Mouse (Mus musculus): Measurements from ENCODE around the gene Trp53bp2. TPM values are rescaled to one million over a fixed set of nuclear protein-coding genes. Genes with fewer than 3 reads are reported as not detected.

Trp53bp2 gene
- 23.8 and 25.1 TPM in 2 replicates for polyA plus RNA-seq (2015; fragmentation: Nextera tagmentation; extraction: Ambion mirVana)

- Histone ChIP-seq H3K9ac (peak within 1 kb of the TSS; percentile 85), H3K27ac (replicated peaks) (peak within 1 kb of the TSS; percentile 93), H3K4me2 (replicated peaks) (peak within 1 kb of the TSS; percentile 70), H3K9me3 (replicated peaks) (no peaks in the 10 kb centered on the region), H3K27me3 (no peaks in the 10 kb centered on the region), H3K36me3 (no peaks in the 10 kb centered on the region), H3K4me1 (peaks cover 39% of the 10 kb centered on the region), H3K4me3 (replicated peaks) (peak within 1 kb of the TSS; percentile 72)
- under 1% methylated on average over 71 of the region's 71 CpGs for WGBS
- peak; percentile 94 for ATAC-seq (ENCODE audit: insufficient number of reproducible peaks, low FRiP score, low TSS enrichment, low read depth)
These were observed at the start of gene Trp53bp2 for GRCm38 (mm10) chr1:182408684-182409327. Gene Trp53bp2, plus strand, starts transcription at chr1:182409172.

DNA sequence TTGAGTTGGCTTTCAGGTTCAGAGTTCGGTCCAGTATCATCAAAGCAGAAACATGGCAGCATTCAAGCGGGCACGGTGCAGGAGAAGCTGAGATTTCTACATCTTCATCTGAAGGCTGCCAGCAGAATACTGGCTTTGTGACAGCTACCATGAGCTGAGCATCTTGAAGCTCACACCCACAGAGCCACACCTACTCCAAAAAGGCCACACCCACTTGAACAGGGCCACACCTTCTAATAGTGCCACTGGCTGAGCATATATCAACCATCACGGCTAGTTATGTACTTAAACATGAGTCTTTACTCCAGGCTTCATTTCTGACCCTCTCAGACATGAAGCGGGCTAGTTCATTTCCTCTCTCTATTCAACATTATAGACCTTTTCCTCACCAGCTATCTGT is 46.3 kb upstream of the Trp53bp2 start:
- H3K36me3 ChIP-seq = no peaks in the 10 kb centered on the region
- 0 out of 2 replicates have a peak, but pooled peaks cover 5% of the 10 kb centered on the region for H3K4me1 ChIP-seq
- H3K9me3 ChIP-seq (replicated peaks) = no peaks in the 10 kb centered on the region
- no peak for ATAC-seq (ENCODE audit: insufficient number of reproducible peaks, low FRiP score, low TSS enrichment, low read depth)
- no peak overlapping the region for H3K27ac ChIP-seq (replicated peaks)
- H3K4me3 ChIP-seq (replicated peaks) = no peak overlapping the region
- H3K9ac ChIP-seq = no peak overlapping the region
- H3K27me3 ChIP-seq = no peaks in the 10 kb centered on the region
- WGBS = 94% methylated on average over 5 of the region's 5 CpGs
- no peak overlapping the region for H3K4me2 ChIP-seq (replicated peaks)

GRCm38 (mm10) chr1:182363683-182364404 is 45.1 kb upstream of the Trp53bp2 start:
- no peak overlapping the region for H3K4me3 ChIP-seq (replicated peaks)

DNA sequence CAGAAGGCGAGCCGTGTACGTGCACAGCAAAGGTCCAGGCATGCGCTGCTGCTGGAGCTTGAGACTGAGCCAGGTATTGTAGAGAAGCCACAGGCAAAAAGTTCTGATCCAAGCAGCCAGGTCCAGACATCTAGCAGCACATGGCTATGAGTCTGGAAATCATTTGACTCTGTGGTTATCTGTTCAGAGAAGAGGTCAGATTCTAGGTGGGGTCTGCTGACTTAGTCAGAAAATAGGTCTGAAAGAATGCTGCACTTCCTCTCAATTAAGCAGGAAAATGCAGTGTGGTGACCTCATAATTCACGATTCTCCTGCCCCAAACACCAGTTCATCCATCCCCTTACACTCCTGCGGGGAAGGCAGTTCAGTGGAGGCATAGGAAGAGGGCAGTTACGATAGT is 40.7 kb upstream of the Trp53bp2 start:
- no peak overlapping the region for H3K27ac ChIP-seq (replicated peaks)
- H3K4me3 ChIP-seq (replicated peaks) = no peak overlapping the region
- no peaks in the 10 kb centered on the region for H3K36me3 ChIP-seq
- no peak overlapping the region for H3K9ac ChIP-seq
- WGBS = 51% methylated on average over 7 of the region's 7 CpGs
- no peak overlapping the region for H3K4me2 ChIP-seq (replicated peaks)
- H3K9me3 ChIP-seq (replicated peaks) = no peaks in the 10 kb centered on the region
- peaks cover 24% of the 10 kb centered on the region; the same call in 1 of the 2 replicates for H3K4me1 ChIP-seq
- H3K27me3 ChIP-seq = no peaks in the 10 kb centered on the region
- no peak for ATAC-seq (ENCODE audit: insufficient number of reproducible peaks, low FRiP score, low TSS enrichment, low read depth)

More at GRCm38 (mm10) chr1:182363683-182364404, 45.1 kb upstream of the Trp53bp2 start:
- no peaks in the 10 kb centered on the region for H3K27me3 ChIP-seq
- ATAC-seq (ENCODE audit: insufficient number of reproducible peaks, low FRiP score, low TSS enrichment, low read depth) = no peak
- H3K4me2 ChIP-seq (replicated peaks) = no peak overlapping the region
- no peaks in the 10 kb centered on the region for H3K9me3 ChIP-seq (replicated peaks)
- H3K9ac ChIP-seq = no peak overlapping the region
- H3K4me1 ChIP-seq = peaks cover 15% of the 10 kb centered on the region; the same call in 1 of the 2 replicates
- no peak overlapping the region for H3K27ac ChIP-seq (replicated peaks)
- WGBS = 50% methylated on average over 12 of the region's 12 CpGs
- H3K36me3 ChIP-seq = no peaks in the 10 kb centered on the region

- Histone ChIP-seq H3K27ac (replicated peaks) (0 out of 2 replicates have a peak overlapping the region, but pooled peaks have one; percentile 7), H3K9ac (no peak overlapping the region), H3K9me3 (replicated peaks) (no peaks in the 10 kb centered on the region), H3K4me3 (replicated peaks) (no peak overlapping the region), H3K4me1 (peaks cover 20% of the 10 kb centered on the region; the same call in 1 of the 2 replicates), H3K4me2 (replicated peaks) (no peak overlapping the region), H3K27me3 (no peaks in the 10 kb centered on the region), H3K36me3 (no peaks in the 10 kb centered on the region)
- peak; percentile 47; the same call in 1 of the 2 replicates for ATAC-seq (ENCODE audit: insufficient number of reproducible peaks, low FRiP score, low TSS enrichment, low read depth)
- WGBS = 38% methylated on average over 8 of the region's 8 CpGs
These were observed 40.2 kb upstream of the Trp53bp2 start for GRCm38 (mm10) chr1:182368782-182369181.

GRCm38 (mm10) chr1:182369435-182369834 is 39.5 kb upstream of the Trp53bp2 start:
- 60% methylated on average over 4 of the region's 4 CpGs for WGBS
- H3K9me3 ChIP-seq (replicated peaks) = no peaks in the 10 kb centered on the region
- H3K27ac ChIP-seq (replicated peaks) = no peak overlapping the region

DNA sequence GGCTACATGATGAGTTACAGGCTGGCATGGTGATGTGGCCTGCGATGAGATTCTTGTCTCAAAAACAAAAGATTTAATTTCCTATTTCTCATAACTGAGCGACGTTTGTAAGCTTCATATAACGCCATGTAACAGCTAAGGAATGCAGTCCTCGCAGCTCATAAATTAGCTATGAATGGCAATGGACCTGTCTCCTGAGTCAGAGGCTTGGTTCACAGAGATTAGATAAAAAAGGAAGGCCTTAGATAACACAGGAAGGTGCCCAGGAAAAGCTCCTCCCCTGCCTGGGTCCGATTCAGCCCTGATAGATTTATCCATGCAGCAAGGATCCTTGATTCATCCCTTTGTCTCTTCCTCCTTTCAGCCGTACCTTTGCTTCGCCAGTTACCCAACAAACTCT is 37.1 kb upstream of the Trp53bp2 start:
- Histone ChIP-seq H3K9me3 (replicated peaks) (no peaks in the 10 kb centered on the region), H3K4me2 (replicated peaks) (no peak overlapping the region), H3K36me3 (no peaks in the 10 kb centered on the region), H3K4me3 (replicated peaks) (no peak overlapping the region), H3K4me1 (peaks cover 21% of the 10 kb centered on the region), H3K9ac (no peak overlapping the region), H3K27ac (replicated peaks) (no peak overlapping the region), H3K27me3 (no peaks in the 10 kb centered on the region)
- WGBS = 72% methylated on average over 8 of the region's 8 CpGs
- ATAC-seq (ENCODE audit: insufficient number of reproducible peaks, low FRiP score, low TSS enrichment, low read depth) = no peak

More at GRCm38 (mm10) chr1:182369435-182369834, 39.5 kb upstream of the Trp53bp2 start:
- Histone ChIP-seq H3K27me3 (no peaks in the 10 kb centered on the region), H3K36me3 (no peaks in the 10 kb centered on the region), H3K9ac (no peak overlapping the region), H3K4me1 (peaks cover 19% of the 10 kb centered on the region; the same call in 1 of the 2 replicates), H3K4me3 (replicated peaks) (no peak overlapping the region), H3K4me2 (replicated peaks) (no peak overlapping the region)
- no peak for ATAC-seq (ENCODE audit: insufficient number of reproducible peaks, low FRiP score, low TSS enrichment, low read depth)

DNA sequence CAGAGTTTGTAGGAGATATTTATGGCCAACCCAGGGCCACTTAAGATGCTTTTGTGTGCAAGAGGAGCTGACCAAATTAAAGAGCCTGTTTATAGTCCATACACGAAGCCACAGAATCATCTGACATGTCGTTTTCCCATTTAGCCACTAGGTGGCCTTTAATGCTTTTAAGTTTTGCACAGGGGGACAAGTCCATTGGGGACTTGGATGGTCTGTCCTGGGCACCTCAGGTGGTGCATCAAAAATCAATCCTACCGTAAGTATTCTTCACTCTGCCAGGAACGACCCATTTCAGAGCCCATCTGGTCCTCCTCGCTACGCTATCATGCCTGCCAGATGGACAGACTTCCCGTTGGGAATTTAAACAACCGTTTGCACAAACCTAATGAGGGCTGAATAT is 32.8 kb upstream of the Trp53bp2 start:
- Histone ChIP-seq H3K27ac (replicated peaks) (no peak overlapping the region), H3K36me3 (no peaks in the 10 kb centered on the region), H3K4me2 (replicated peaks) (no peak overlapping the region), H3K4me1 (peaks cover 2% of the 10 kb centered on the region; the same call in 1 of the 2 replicates), H3K4me3 (replicated peaks) (no peak overlapping the region), H3K27me3 (no peaks in the 10 kb centered on the region), H3K9ac (no peak overlapping the region), H3K9me3 (replicated peaks) (no peaks in the 10 kb centered on the region)
- no peak for ATAC-seq (ENCODE audit: insufficient number of reproducible peaks, low FRiP score, low TSS enrichment, low read depth)
- 25% methylated on average over 8 of the region's 8 CpGs for WGBS

- H3K36me3 ChIP-seq = no peaks in the 10 kb centered on the region
- WGBS = 84% methylated on average over 7 of the region's 7 CpGs
- ATAC-seq (ENCODE audit: insufficient number of reproducible peaks, low FRiP score, low TSS enrichment, low read depth) = no peak
These were observed 32.1 kb upstream of the Trp53bp2 start for GRCm38 (mm10) chr1:182376826-182377225.

GRCm38 (mm10) chr1:182377519-182377918 is 31.5 kb upstream of the Trp53bp2 start:
- 69% methylated on average over 6 of the region's 6 CpGs for WGBS
- no peaks in the 10 kb centered on the region for H3K9me3 ChIP-seq (replicated peaks)
- no peaks in the 10 kb centered on the region for H3K36me3 ChIP-seq
- no peak overlapping the region for H3K9ac ChIP-seq
- peaks cover 2% of the 10 kb centered on the region; the same call in 1 of the 2 replicates for H3K4me1 ChIP-seq
- no peak overlapping the region for H3K27ac ChIP-seq (replicated peaks)
- H3K4me3 ChIP-seq (replicated peaks) = no peak overlapping the region
- H3K27me3 ChIP-seq = no peaks in the 10 kb centered on the region
- ATAC-seq (ENCODE audit: insufficient number of reproducible peaks, low FRiP score, low TSS enrichment, low read depth) = no peak
- no peak overlapping the region for H3K4me2 ChIP-seq (replicated peaks)

More at GRCm38 (mm10) chr1:182376826-182377225, 32.1 kb upstream of the Trp53bp2 start:
- Histone ChIP-seq H3K4me1 (peaks cover 2% of the 10 kb centered on the region; the same call in 1 of the 2 replicates), H3K9ac (no peak overlapping the region), H3K4me2 (replicated peaks) (no peak overlapping the region), H3K9me3 (replicated peaks) (no peaks in the 10 kb centered on the region), H3K27ac (replicated peaks) (no peak overlapping the region), H3K27me3 (no peaks in the 10 kb centered on the region), H3K4me3 (replicated peaks) (no peak overlapping the region)

DNA sequence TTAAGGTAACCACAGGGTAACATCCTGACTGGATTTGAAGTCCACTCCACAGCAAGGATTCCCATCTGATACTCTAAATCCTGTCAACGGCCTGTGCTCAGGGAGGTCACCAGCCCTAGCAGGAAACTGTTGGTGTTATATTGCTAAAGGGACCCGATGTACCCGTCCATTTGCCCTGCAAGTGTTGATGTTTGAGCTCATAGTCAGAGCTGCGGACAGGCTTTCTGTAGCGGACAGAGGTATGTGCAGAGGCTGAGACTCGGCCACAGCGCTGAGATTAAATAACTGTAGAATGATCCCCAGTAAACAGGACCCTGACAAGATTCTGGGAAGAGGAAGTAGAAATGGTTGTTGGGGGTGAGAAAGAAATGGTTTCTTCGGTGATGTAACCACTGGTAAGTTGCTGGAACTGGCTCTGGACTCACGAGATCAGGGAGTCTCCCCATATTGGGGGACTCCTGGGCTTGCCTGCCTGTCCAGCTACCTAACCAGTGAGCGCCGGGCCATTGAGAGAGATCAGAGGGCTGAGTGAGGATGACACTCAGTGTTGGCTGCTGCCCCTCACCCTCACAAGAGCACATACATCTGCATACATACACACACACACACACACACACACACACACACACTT is 30.7 kb upstream of the Trp53bp2 start:
- H3K4me1 ChIP-seq = peaks cover 2% of the 10 kb centered on the region; the same call in 1 of the 2 replicates
- no peak overlapping the region for H3K9ac ChIP-seq
- H3K4me2 ChIP-seq (replicated peaks) = no peak overlapping the region
- no peaks in the 10 kb centered on the region for H3K27me3 ChIP-seq
- no peaks in the 10 kb centered on the region for H3K9me3 ChIP-seq (replicated peaks)
- no peak overlapping the region for H3K4me3 ChIP-seq (replicated peaks)
- no peak for ATAC-seq (ENCODE audit: insufficient number of reproducible peaks, low FRiP score, low TSS enrichment, low read depth)
- WGBS = 77% methylated on average over 11 of the region's 11 CpGs
- H3K27ac ChIP-seq (replicated peaks) = no peak overlapping the region
- H3K36me3 ChIP-seq = no peaks in the 10 kb centered on the region

Measured in embryonic facial prominence, embryonic 15.5 days (tissue).